Mouse (Mus musculus) brain, embryonic 14.5 days (tissue): ENCODE results near the gene Ccdc6.

Experiments
- CTCF ChIP-seq: fragments of 200-500 bp; IDR thresholded peaks from 2 replicates; pipeline ENCODE4 v1.5.1; 2012; ENCODE audit warnings: inconsistent platforms, mild to moderate bottlenecking, moderate library complexity, borderline replicate concordance; ENCODE audit not compliant: insufficient read depth, insufficient read length; ENCODE audit errors: extremely low read depth
- POLR2A ChIP-seq: fragments of 200-500 bp; IDR thresholded peaks from 2 replicates; pipeline ENCODE4 v1.6.1; 2012; ENCODE audit warnings: mild to moderate bottlenecking, inconsistent platforms, borderline replicate concordance; ENCODE audit not compliant: poor library complexity, insufficient read depth, insufficient read length, severe bottlenecking; ENCODE audit errors: extremely low read depth

GRCm38 (mm10) chr10:70144004-70144557, 47.2 kb downstream of the Ccdc6 start:
- TF ChIP-seq CTCF (no peak), POLR2A (no peak)
